17 mouse cellular contexts compared by ENCODE assay signal in the genomic region with DNA sequence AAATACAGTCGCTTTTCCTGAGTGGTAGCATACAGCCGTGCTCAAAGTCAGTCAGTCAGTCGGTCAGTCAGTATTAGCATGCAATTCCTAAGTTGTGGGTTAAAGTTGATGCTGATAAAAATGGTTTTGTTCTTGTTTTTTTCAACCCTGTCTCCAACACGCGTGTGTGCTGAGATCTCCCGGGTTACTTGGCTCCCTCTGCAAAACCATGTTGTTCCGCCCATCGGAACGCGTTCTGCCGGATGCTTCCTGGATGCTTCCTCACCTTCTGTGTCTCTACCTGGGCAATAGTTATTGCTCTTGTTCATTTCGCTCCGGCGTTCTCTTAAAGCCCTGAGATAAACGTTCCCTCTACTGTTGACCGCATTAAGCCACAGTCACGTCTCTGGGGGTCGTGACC.
"Had no signal": no experiment of that assay in that cellular context is flagged by ENCODE, and none has a peak within 500 bp of the region (broad histone marks: within the 10 kb centered on the region; RNA-seq: fewer than 3 reads in every experiment).

No protein-coding gene starts in this region.

- H3K4me3 ChIP-seq: liver, embryonic 13.5 days; liver, embryonic 15.5 days; lung, embryonic 15.5 days; megakaryocyte, embryonic 14.5 days; midbrain, embryonic 13.5 days; midbrain, embryonic 15.5 days; neural tube, embryonic 12.5 days; stomach, embryonic 15.5 days had no signal

- H3K4me1 ChIP-seq: liver, embryonic 13.5 days; liver, embryonic 15.5 days; lung, embryonic 15.5 days; megakaryocyte, embryonic 14.5 days; midbrain, embryonic 13.5 days; midbrain, embryonic 15.5 days; neural tube, embryonic 12.5 days; stomach, embryonic 15.5 days had no signal

- DNase-seq: liver, embryonic 13.5 days; liver, postnatal 0 days; lung, adult 2 months; lung, postnatal 14 days; right cerebral cortex, postnatal 14 days; thymus, postnatal 14 days; thymus, postnatal 36 days had no signal

- H3K4me2 ChIP-seq: liver, embryonic 13.5 days; liver, embryonic 15.5 days; lung, embryonic 15.5 days; midbrain, embryonic 13.5 days; midbrain, embryonic 15.5 days; neural tube, embryonic 12.5 days; stomach, embryonic 15.5 days had no signal

- H3K36me3 ChIP-seq: liver, embryonic 13.5 days; liver, embryonic 15.5 days; lung, embryonic 15.5 days; midbrain, embryonic 13.5 days; midbrain, embryonic 15.5 days; neural tube, embryonic 12.5 days; stomach, embryonic 15.5 days had no signal

- H3K9me3 ChIP-seq: liver, embryonic 15.5 days; lung, embryonic 15.5 days; midbrain, embryonic 13.5 days; midbrain, embryonic 15.5 days; stomach, embryonic 15.5 days had no signal

- H3K27me3 ChIP-seq: liver, embryonic 13.5 days; liver, embryonic 15.5 days; midbrain, embryonic 13.5 days; midbrain, embryonic 15.5 days; neural tube, embryonic 12.5 days; stomach, embryonic 15.5 days had no signal

- H3K9ac ChIP-seq: liver, embryonic 13.5 days; liver, embryonic 15.5 days; liver, postnatal 0 days; lung, embryonic 15.5 days; midbrain, embryonic 13.5 days; midbrain, embryonic 15.5 days; neural tube, embryonic 12.5 days; stomach, embryonic 15.5 days had no signal

- H3K27ac ChIP-seq: liver, embryonic 13.5 days; liver, embryonic 15.5 days; lung, embryonic 15.5 days; macrophage; midbrain, embryonic 13.5 days; midbrain, embryonic 15.5 days; neural tube, embryonic 12.5 days; stomach, embryonic 15.5 days; stomach, postnatal 0 days had no signal

- ATAC-seq: liver, postnatal 0 days; lung, postnatal 0 days; midbrain, embryonic 13.5 days; midbrain, embryonic 15.5 days had no signal
